Mouse (Mus musculus): ENCODE results near the gene Gmip. TPM values are rescaled to one million over a fixed set of nuclear protein-coding genes. Genes with fewer than 3 reads are reported as not detected.

Gmip gene
- total and polyA plus RNA-seq, 2 experiments from 2014 or later: 3.2 to 21.6 TPM

GRCm38 (mm10) chr8:69847167-69848065, 38.9 kb downstream of the Gmip start:
- no peak overlapping the region for H3K27ac ChIP-seq (ENCODE audit: low read depth)
- whole genome bisulfite sequencing: 78% methylated on average over 3 of the region's 3 CpGs
- no peaks in the 10 kb centered on the region for H3K36me3 ChIP-seq (replicated peaks; ENCODE audit: control insufficient read depth, insufficient read depth, low read length)
- H3K4me1 ChIP-seq (ENCODE audit: control insufficient read depth, insufficient read depth): peaks cover 7% of the 10 kb centered on the region; the same call in 1 of the 2 replicates
- H3K27me3 ChIP-seq (ENCODE audit: control insufficient read depth, insufficient read depth, low read length): no peaks in the 10 kb centered on the region
- DNase-seq (ENCODE audit: low spot score): no peak
- no peak overlapping the region for H3K9ac ChIP-seq (replicated peaks; ENCODE audit: low read depth, low read length)
- H3K4me3 ChIP-seq (ENCODE audit: low read depth, low read length): no peak overlapping the region
- no peak overlapping the region for H3K4me2 ChIP-seq (ENCODE audit: low read depth, low read length)
- no peak for ATAC-seq (ENCODE audit: insufficient read depth, low read depth)
- no peak for TF ChIP-seq EP300 (IDR thresholded peaks at IDR 0.05; ENCODE audit: low read depth)
- TF ChIP-seq CTCF (IDR thresholded peaks at IDR 0.05; ENCODE audit: low read depth): no peak
- no peaks in the 10 kb centered on the region for H3K9me3 ChIP-seq (replicated peaks; ENCODE audit: control insufficient read depth, low read length)

GRCm38 (mm10) chr8:69848951-69849350, 40.5 kb downstream of the Gmip start:
- TF ChIP-seq EP300 (IDR thresholded peaks at IDR 0.05; ENCODE audit: low read depth) (no peak), CTCF (IDR thresholded peaks at IDR 0.05; ENCODE audit: low read depth) (no peak)
- Histone ChIP-seq H3K4me2 (ENCODE audit: low read depth, low read length) (no peak overlapping the region), H3K9ac (replicated peaks; ENCODE audit: low read depth, low read length) (no peak overlapping the region), H3K27me3 (ENCODE audit: control insufficient read depth, insufficient read depth, low read length) (no peaks in the 10 kb centered on the region), H3K4me1 (ENCODE audit: control insufficient read depth, insufficient read depth) (peaks cover 7% of the 10 kb centered on the region; the same call in 1 of the 2 replicates), H3K36me3 (replicated peaks; ENCODE audit: control insufficient read depth, insufficient read depth, low read length) (no peaks in the 10 kb centered on the region), H3K4me3 (ENCODE audit: low read depth, low read length) (no peak overlapping the region), H3K27ac (ENCODE audit: low read depth) (peak overlapping the region; percentile 58; the same call in 1 of the 2 replicates), H3K9me3 (replicated peaks; ENCODE audit: control insufficient read depth, low read length) (no peaks in the 10 kb centered on the region)
- DNase-seq (ENCODE audit: low spot score) (peak; percentile 85), ATAC-seq (ENCODE audit: insufficient read depth, low read depth) (peak; percentile 91)
- 25% methylated on average over 8 of the region's 8 CpGs for WGBS

GRCm38 (mm10) chr8:69849899-69850298, 41.4 kb downstream of the Gmip start:
- Histone ChIP-seq H3K27ac (ENCODE audit: low read depth) (no peak overlapping the region), H3K9ac (replicated peaks; ENCODE audit: low read depth, low read length) (no peak overlapping the region), H3K9me3 (replicated peaks; ENCODE audit: control insufficient read depth, low read length) (no peaks in the 10 kb centered on the region), H3K4me3 (ENCODE audit: low read depth, low read length) (no peak overlapping the region), H3K4me1 (ENCODE audit: control insufficient read depth, insufficient read depth) (peaks cover 7% of the 10 kb centered on the region; the same call in 1 of the 2 replicates), H3K27me3 (ENCODE audit: control insufficient read depth, insufficient read depth, low read length) (no peaks in the 10 kb centered on the region), H3K4me2 (ENCODE audit: low read depth, low read length) (no peak overlapping the region), H3K36me3 (replicated peaks; ENCODE audit: control insufficient read depth, insufficient read depth, low read length) (no peaks in the 10 kb centered on the region)
- 39% methylated on average over 3 of the region's 3 CpGs for WGBS
- DNase-seq (ENCODE audit: low spot score): no peak
- no peak for ATAC-seq (ENCODE audit: insufficient read depth, low read depth)
- TF ChIP-seq EP300 (IDR thresholded peaks at IDR 0.05; ENCODE audit: low read depth): no peak
- peak; percentile 20 for TF ChIP-seq CTCF (IDR thresholded peaks at IDR 0.05; ENCODE audit: low read depth)

GRCm38 (mm10) chr8:69850926-69851506, 42.5 kb downstream of the Gmip start:
- H3K27ac ChIP-seq (ENCODE audit: low read depth): no peak overlapping the region
- H3K9ac ChIP-seq (replicated peaks; ENCODE audit: low read depth, low read length): no peak overlapping the region
- no peak overlapping the region for H3K4me3 ChIP-seq (ENCODE audit: low read depth, low read length)
- no peak overlapping the region for H3K4me2 ChIP-seq (ENCODE audit: low read depth, low read length)
- H3K36me3 ChIP-seq (replicated peaks; ENCODE audit: control insufficient read depth, insufficient read depth, low read length): no peaks in the 10 kb centered on the region
- H3K27me3 ChIP-seq (ENCODE audit: control insufficient read depth, insufficient read depth, low read length): no peaks in the 10 kb centered on the region
- no peaks in the 10 kb centered on the region for H3K9me3 ChIP-seq (replicated peaks; ENCODE audit: control insufficient read depth, low read length)
- TF ChIP-seq EP300 (IDR thresholded peaks at IDR 0.05; ENCODE audit: low read depth) (no peak), CTCF (IDR thresholded peaks at IDR 0.05; ENCODE audit: low read depth) (no peak)
- 74% methylated on average over 7 of the region's 7 CpGs for WGBS
- ATAC-seq (ENCODE audit: insufficient read depth, low read depth) (no peak), DNase-seq (ENCODE audit: low spot score) (no peak)
- H3K4me1 ChIP-seq (ENCODE audit: control insufficient read depth, insufficient read depth): peaks cover 7% of the 10 kb centered on the region; the same call in 1 of the 2 replicates

- TF ChIP-seq EP300 (IDR thresholded peaks at IDR 0.05; ENCODE audit: low read depth) (no peak), CTCF (IDR thresholded peaks at IDR 0.05; ENCODE audit: low read depth) (no peak)
- H3K27me3 ChIP-seq (ENCODE audit: control insufficient read depth, insufficient read depth, low read length): no peaks in the 10 kb centered on the region
- H3K4me1 ChIP-seq (ENCODE audit: control insufficient read depth, insufficient read depth): peaks cover 2% of the 10 kb centered on the region; the same call in 1 of the 2 replicates
- no peak overlapping the region for H3K27ac ChIP-seq (ENCODE audit: low read depth)
- H3K4me2 ChIP-seq (ENCODE audit: low read depth, low read length): no peak overlapping the region
- no peaks in the 10 kb centered on the region for H3K9me3 ChIP-seq (replicated peaks; ENCODE audit: control insufficient read depth, low read length)
- 86% methylated on average over 10 of the region's 10 CpGs for WGBS
- H3K4me3 ChIP-seq (ENCODE audit: low read depth, low read length): no peak overlapping the region
- ATAC-seq (ENCODE audit: insufficient read depth, low read depth) (no peak), DNase-seq (ENCODE audit: low spot score) (no peak)
- H3K9ac ChIP-seq (replicated peaks; ENCODE audit: low read depth, low read length): no peak overlapping the region
- no peaks in the 10 kb centered on the region for H3K36me3 ChIP-seq (replicated peaks; ENCODE audit: control insufficient read depth, insufficient read depth, low read length)
Measured at GRCm38 (mm10) chr8:69853869-69854268, 45.4 kb downstream of the Gmip start.

Data from heart, postnatal 0 days (tissue).